Comparison of ENCODE assay signal across 21 mouse cellular contexts in genomic region chr11:46488231-46488630, GRCm38 (mm10). TPM values are rescaled to one million over a fixed set of nuclear protein-coding genes. Genes with fewer than 3 reads are reported as not detected.
A peak's percentile ranks its signal among the peaks of the same experiment; 100 is the strongest.
DNase-seq lines count a peak whose midpoint lies in the region; ATAC-seq and TF ChIP-seq lines count a peak whose summit lies in the region.
"Had no signal": no experiment of that assay in that cellular context is flagged by ENCODE, and none has a peak within 500 bp of the region (broad histone marks: within the 10 kb centered on the region; RNA-seq: fewer than 3 reads in every experiment).

No protein-coding gene starts in this region.

- H3K4me2 ChIP-seq in CH12.LX (ENCODE audit: insufficient read depth, low read depth, poor library complexity, severe bottlenecking) = no peak overlapping the region
- H3K4me2 ChIP-seq: embryonic facial prominence, embryonic 13.5 days; lung, embryonic 15.5 days; midbrain, embryonic 15.5 days; neural tube, embryonic 15.5 days had no signal

- dilution Hi-C loops in CH12.LX (cut with MboI; ENCODE audit: extremely low pct_ligation_motif_present, extremely low pct_unique_long_range_greater_than_20kb, low sequenced_read_pairs) = no loop called here

- no peak overlapping the region for H3K9ac ChIP-seq in liver, adult 2 months (ENCODE audit: low read depth, low read length)
- H3K9ac ChIP-seq in CH12.LX (ENCODE audit: insufficient read depth, low read depth) = no peak overlapping the region
- H3K9ac ChIP-seq: embryonic facial prominence, embryonic 13.5 days; lung, embryonic 15.5 days; midbrain, embryonic 15.5 days; neural tube, embryonic 15.5 days had no signal

- WGBS in liver, adult 2 months = 29% methylated on average over 1 of the region's 1 CpGs
- 15% methylated on average over 1 of the region's 1 CpGs for WGBS in forebrain, embryonic 10.5 days

- no peaks in the 10 kb centered on the region for H3K79me2 ChIP-seq in liver, adult 2 months (ENCODE audit: control insufficient read depth, insufficient read depth, low read length)
- H3K79me2 ChIP-seq in CH12.LX (replicated peaks; ENCODE audit: control insufficient read depth, extremely low read depth, insufficient read depth, poor library complexity, severe bottlenecking) = no peaks in the 10 kb centered on the region

- H3K27me3 ChIP-seq in liver, adult 2 months (ENCODE audit: control insufficient read depth, insufficient read depth, low read length) = no peaks in the 10 kb centered on the region
- no peaks in the 10 kb centered on the region for H3K27me3 ChIP-seq in CH12.LX (replicated peaks)
- H3K27me3 ChIP-seq in forebrain, embryonic 10.5 days (ENCODE audit: poor library complexity, severe bottlenecking) = no peaks in the 10 kb centered on the region
- H3K27me3 ChIP-seq: embryonic facial prominence, embryonic 13.5 days; lung, embryonic 15.5 days; midbrain, embryonic 15.5 days; neural tube, embryonic 15.5 days had no signal

- H3K4me3 ChIP-seq in liver, adult 2 months (ENCODE audit: insufficient read depth, low read depth, low read length) = no peak overlapping the region
- no peak overlapping the region for H3K4me3 ChIP-seq in CH12.LX (replicated peaks in 1 of 3; ENCODE audit: low read depth in 2 of 3, low read length in 2 of 3, poor library complexity in 1 of 3)
- H3K4me3 ChIP-seq in forebrain, embryonic 10.5 days = no peak overlapping the region
- H3K4me3 ChIP-seq: embryonic facial prominence, embryonic 13.5 days; lung, embryonic 15.5 days; midbrain, embryonic 15.5 days; neural tube, embryonic 15.5 days had no signal

- TF ChIP-seq RAD21 in CH12.LX (IDR thresholded peaks at IDR 0.05; ENCODE audit: low read depth, low read length) = peak; percentile 73

- TF ChIP-seq POLR2A in liver, adult 2 months (IDR thresholded peaks at IDR 0.05; ENCODE audit: extremely low read depth, insufficient read depth, low read length) = no peak
- no peak for TF ChIP-seq POLR2A in CH12.LX (IDR thresholded peaks at IDR 0.05; ENCODE audit: low read depth, low read length)

- TF ChIP-seq CTCF in liver, adult 2 months (IDR thresholded peaks at IDR 0.05; ENCODE audit: low read depth, low read length) = 0 out of 2 replicates have a peak, but pooled peaks have one; percentile 1
- TF ChIP-seq CTCF in CH12.LX (conservative IDR thresholded peaks at IDR 0.05 in 1 of 2, IDR thresholded peaks at IDR 0.05 in 1 of 2; ENCODE audit: low read depth in 2 of 2, low read length in 2 of 2) = peak in 1 of 2 experiments; percentile 71; a peak in 2 of 4 replicates

- peaks cover 4% of the 10 kb centered on the region for H3K9me3 ChIP-seq in CH12.LX (replicated peaks; ENCODE audit: low read length)
- no peaks in the 10 kb centered on the region for H3K9me3 ChIP-seq in forebrain, embryonic 10.5 days
- H3K9me3 ChIP-seq: embryonic facial prominence, embryonic 13.5 days; lung, embryonic 15.5 days; midbrain, embryonic 15.5 days; neural tube, embryonic 15.5 days had no signal

- H3K4me1 ChIP-seq in liver, adult 2 months (ENCODE audit: control insufficient read depth, insufficient read depth, low read length) = no peaks in the 10 kb centered on the region
- H3K4me1 ChIP-seq in CH12.LX (ENCODE audit: control insufficient read depth in 1 of 2, insufficient read depth in 2 of 2) = no peaks in the 10 kb centered on the region
- peaks cover 4% of the 10 kb centered on the region; the same call in 1 of the 2 replicates for H3K4me1 ChIP-seq in forebrain, embryonic 10.5 days
- H3K4me1 ChIP-seq: embryonic facial prominence, embryonic 13.5 days; lung, embryonic 15.5 days; midbrain, embryonic 15.5 days; neural tube, embryonic 15.5 days had no signal

- no peak overlapping the region for H3K27ac ChIP-seq in liver, adult 2 months (replicated peaks; ENCODE audit: insufficient read depth, low read depth, low read length)
- no peak overlapping the region for H3K27ac ChIP-seq in CH12.LX (ENCODE audit: insufficient read depth, low read depth)
- H3K27ac ChIP-seq in forebrain, embryonic 10.5 days = no peak overlapping the region
- H3K27ac ChIP-seq: embryonic facial prominence, embryonic 13.5 days; lung, embryonic 15.5 days; midbrain, embryonic 15.5 days; neural tube, embryonic 15.5 days had no signal

- ATAC-seq in megakaryocyte-erythroid progenitor cell, adult 5-6 weeks (replicated peaks; ENCODE audit: low FRiP score, low TSS enrichment, poor library complexity, severe bottlenecking) = peak; percentile 67
- ATAC-seq: forebrain, embryonic 14.5 days; midbrain, embryonic 15.5 days had no signal

- DNase-seq in adrenal gland, postnatal 14 days = peak; percentile 9
- no peak for DNase-seq in adrenal gland, postnatal 25 days
- DNase-seq in liver, adult 2 months (ENCODE audit: extremely low read depth, low read depth, low spot score) = no peak
- DNase-seq in liver (no peak), CH12.LX (ENCODE audit: extremely low read depth) (peak; percentile 11)
- DNase-seq in cerebellum, adult 9-11 months = no peak
- DNase-seq in forebrain, embryonic 10.5 days (ENCODE audit: extremely low spot score, low spot score) = no peak
- DNase-seq: cerebellum, adult 8-10 months; heart, postnatal 36 days; kidney, adult 2 months; right cerebral cortex, postnatal 25 days had no signal

- no peak for TF ChIP-seq EP300 in CH12.LX (IDR thresholded peaks at IDR 0.05; ENCODE audit: low read length)

- in situ Hi-C loops in CH12.LX (cut with MboI; ENCODE audit: low pct_ligation_motif_present, low pct_unique_long_range_greater_than_20kb, low sequenced_read_pairs) = no loop called here

- H3K36me3 ChIP-seq in liver, adult 2 months (ENCODE audit: control insufficient read depth, insufficient read depth, low read length) = no peaks in the 10 kb centered on the region
- H3K36me3 ChIP-seq in CH12.LX (replicated peaks in 1 of 2; ENCODE audit: control insufficient read depth in 1 of 2, insufficient read depth in 1 of 2, low read length in 1 of 2) = no peaks in the 10 kb centered on the region
- no peaks in the 10 kb centered on the region for H3K36me3 ChIP-seq in forebrain, embryonic 10.5 days (replicated peaks)
- H3K36me3 ChIP-seq: embryonic facial prominence, embryonic 13.5 days; lung, embryonic 15.5 days; midbrain, embryonic 15.5 days; neural tube, embryonic 15.5 days had no signal

TF ChIP-seq in CH12.LX, 34 proteins besides CTCF, POLR2A, EP300 and RAD21:
- TF ChIP-seq SMC3 (IDR thresholded peaks at IDR 0.05; ENCODE audit: low read depth, low read length) (peak; percentile 75), SIN3A (IDR thresholded peaks at IDR 0.05; ENCODE audit: low read length) (no peak)

RNA-seq across cellular contexts. Expression of gene Havcr2, which starts 33.5 kb away (rescaled TPM):
- total RNA-seq in adrenal gland, postnatal 14 days (2021) = 0.96 and 1.5 TPM in 2 replicates
- 0.64 and 0.90 TPM in 2 replicates for total RNA-seq in adrenal gland, postnatal 25 days (2021)
- total RNA-seq in liver, adult 2 months (2014; rRNA removed) = 0.18 and 0.27 TPM in 2 replicates
- 0.02 TPM in 1 of 2 replicates, not detected in the other for polyA plus RNA-seq in liver, adult 2 months (2012; rRNA removed)
- 0.08 TPM in 1 of 2 replicates, not detected in the other for total RNA-seq in CH12.LX (2012; rRNA removed)
- total RNA-seq in CH12.LX (2014; rRNA removed) = 0.20 and 0.27 TPM in 2 replicates
- polyA plus RNA-seq in CH12.LX (2012; ENCODE audit: insufficient read length, low read depth) = 0.44 and 0.60 TPM in 2 replicates
- 0.54 and 0.63 TPM in 2 replicates for total RNA-seq in megakaryocyte-erythroid progenitor cell, adult 5-6 weeks (2014; fragmentation: Nextera tagmentation)
- total RNA-seq in megakaryocyte-erythroid progenitor cell, adult 5-6 weeks (2017) = 0.52 and 1.4 TPM in 2 replicates
- 0.10 TPM in 1 of 2 replicates, not detected in the other for polyA plus RNA-seq in forebrain, embryonic 10.5 days (2016; fragmentation: Nextera tagmentation; extraction: Ambion mirVana)
- polyA plus RNA-seq: embryonic facial prominence, embryonic 13.5 days had no signal

RNA-seq across cellular contexts. Expression of gene Gm12169, which starts 35.8 kb away (rescaled TPM):
- total RNA-seq in adrenal gland, postnatal 14 days (2021) = not detected in 2 replicates
- not detected in 2 replicates for total RNA-seq in adrenal gland, postnatal 25 days (2021)
- not detected in 2 replicates for total RNA-seq in liver, adult 2 months (2014; rRNA removed)
- polyA plus RNA-seq in liver, adult 2 months (2012; rRNA removed) = not detected in 2 replicates
- total RNA-seq in CH12.LX (2012; rRNA removed) = not detected in 2 replicates
- not detected in 2 replicates for total RNA-seq in CH12.LX (2014; rRNA removed)
- not detected in 2 replicates for polyA plus RNA-seq in CH12.LX (2012; ENCODE audit: insufficient read length, low read depth)
- total RNA-seq in megakaryocyte-erythroid progenitor cell, adult 5-6 weeks (2014; fragmentation: Nextera tagmentation) = not detected in 2 replicates
- not detected in 2 replicates for total RNA-seq in megakaryocyte-erythroid progenitor cell, adult 5-6 weeks (2017)
- polyA plus RNA-seq in forebrain, embryonic 10.5 days (2016; fragmentation: Nextera tagmentation; extraction: Ambion mirVana) = not detected in 2 replicates
- total RNA-seq: heart, adult 8-10 months; heart, postnatal 36 days; layer of hippocampus, adult 18-20 months; left cerebral cortex, postnatal 36 days had no signal
- polyA plus RNA-seq: C2C12; embryonic facial prominence, embryonic 13.5 days; forebrain, embryonic 14.5 days; kidney, adult 2 months; lung, embryonic 15.5 days; midbrain, embryonic 15.5 days; neural tube, embryonic 15.5 days had no signal

RNA-seq across cellular contexts. Expression of gene Med7, which starts 51.5 kb away (rescaled TPM):
- total RNA-seq in adrenal gland, postnatal 14 days (2021) = 31.1 and 39.6 TPM in 2 replicates
- 37.7 and 59.3 TPM in 2 replicates for total RNA-seq in adrenal gland, postnatal 25 days (2021)
- 12.0 and 14.8 TPM in 2 replicates for total RNA-seq in liver, adult 2 months (2014; rRNA removed)
- polyA plus RNA-seq in liver, adult 2 months (2012; rRNA removed) = 9.1 and 14.7 TPM in 2 replicates
- total RNA-seq in CH12.LX (2012; rRNA removed) (32.7 and 37.1 TPM in 2 replicates), CH12.LX (2014; rRNA removed) (104 and 115 TPM in 2 replicates)
- 59.9 and 60.0 TPM in 2 replicates for polyA plus RNA-seq in CH12.LX (2012; ENCODE audit: insufficient read length, low read depth)
- 121 and 124 TPM in 2 replicates for total RNA-seq in megakaryocyte-erythroid progenitor cell, adult 5-6 weeks (2014; fragmentation: Nextera tagmentation)
- 49.7 and 59.8 TPM in 2 replicates for total RNA-seq in megakaryocyte-erythroid progenitor cell, adult 5-6 weeks (2017)
- polyA plus RNA-seq in forebrain, embryonic 10.5 days (2016; fragmentation: Nextera tagmentation; extraction: Ambion mirVana) = 96.8 and 101 TPM in 2 replicates

Comparison
In these comparisons a context has a peak if more than half of its experiments do, and no peak if none do; other contexts are left out.
1. DNase-seq: peak in adrenal gland, postnatal 14 days (single experiment) and CH12.LX (single experiment); none in adrenal gland, postnatal 25 days (single experiment), liver, adult 2 months (single experiment), liver (single experiment), cerebellum, adult 9-11 months (single experiment) and forebrain, embryonic 10.5 days (single experiment).